Mouse (Mus musculus): ENCODE measurements around the gene Mroh2a. TPM values are rescaled to one million over a fixed set of nuclear protein-coding genes. Genes with fewer than 3 reads are reported as not detected.

Mroh2a gene
- polyA plus RNA-seq, 1 experiment from 2014 or later = 0.68 TPM

DNA sequence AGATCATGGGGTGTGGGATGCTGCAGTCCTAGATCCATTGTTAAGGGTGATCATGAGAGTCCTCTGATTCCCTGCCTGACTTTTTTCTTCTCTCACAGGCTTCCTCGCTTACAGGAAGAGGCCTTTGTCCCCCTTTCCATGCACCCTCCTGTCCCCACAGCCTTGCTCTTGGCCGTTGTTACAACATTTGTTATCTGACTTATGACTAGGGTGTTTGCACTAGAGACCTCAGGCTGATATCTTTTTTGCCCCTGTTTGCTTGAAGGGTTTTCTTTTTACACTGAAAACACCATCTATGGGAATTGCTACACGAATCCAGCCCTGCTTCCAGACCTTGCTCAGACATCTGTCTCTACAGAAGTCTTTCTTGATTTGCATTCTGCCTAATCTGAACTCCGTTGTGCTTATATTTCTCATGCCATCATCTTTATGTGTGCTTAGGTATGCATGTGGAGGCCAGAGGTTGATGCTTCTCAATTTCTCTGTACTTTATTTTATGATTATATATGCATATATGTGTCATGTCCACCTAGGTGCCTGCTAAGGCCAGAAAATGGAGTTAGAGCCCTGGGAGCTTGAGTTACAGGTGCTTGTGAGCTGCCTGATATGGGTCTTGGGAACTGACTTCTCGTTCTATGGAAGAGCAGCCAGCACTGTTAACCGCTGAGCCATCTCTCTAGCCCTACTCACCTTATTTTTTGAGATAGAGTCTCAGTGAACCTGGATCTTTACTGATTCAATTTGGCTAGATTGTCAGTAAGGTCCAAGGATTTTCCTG lies 78.4 kb downstream of the Mroh2a start:
- Histone ChIP-seq H3K9ac (no peak overlapping the region), H3K27me3 (no peaks in the 10 kb centered on the region), H3K27ac (replicated peaks) (no peak overlapping the region), H3K4me1 (replicated peaks) (no peaks in the 10 kb centered on the region), H3K4me2 (no peak overlapping the region), H3K9me3 (peaks cover 92% of the 10 kb centered on the region), H3K4me3 (no peak overlapping the region), H3K36me3 (no peaks in the 10 kb centered on the region)
- WGBS = 48% methylated on average over 6 of the region's 6 CpGs
- no peak for ATAC-seq (ENCODE audit: low read depth)

DNA sequence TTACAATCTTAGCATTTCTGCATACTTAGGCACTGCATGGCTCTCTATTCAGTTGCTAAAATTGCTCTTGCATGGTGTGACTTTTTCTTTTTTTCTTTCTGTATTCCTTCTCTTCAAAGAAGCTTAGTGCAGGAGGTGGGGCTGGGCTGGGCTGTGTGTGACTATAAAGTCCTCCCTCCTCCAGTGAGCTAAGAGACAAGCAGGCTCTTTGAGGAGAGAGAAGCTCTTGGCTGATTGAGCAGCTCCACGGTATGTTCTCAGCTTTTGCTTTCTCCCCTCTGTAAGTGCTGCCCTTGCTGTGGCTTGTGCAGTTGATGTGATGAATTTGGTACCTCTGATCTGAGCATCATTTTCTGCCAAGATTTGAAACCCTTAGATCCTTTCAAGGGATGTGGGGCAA lies 79.8 kb downstream of the Mroh2a start:
- no peaks in the 10 kb centered on the region for H3K4me1 ChIP-seq (replicated peaks)
- H3K4me2 ChIP-seq = no peak overlapping the region
- H3K4me3 ChIP-seq = no peak overlapping the region
- no peaks in the 10 kb centered on the region for H3K27me3 ChIP-seq
- H3K9ac ChIP-seq = no peak overlapping the region
- no peak overlapping the region for H3K27ac ChIP-seq (replicated peaks)
- peaks cover 82% of the 10 kb centered on the region for H3K9me3 ChIP-seq
- no peak for ATAC-seq (ENCODE audit: low read depth)
- 56% methylated on average over 1 of the region's 1 CpGs for WGBS
- no peaks in the 10 kb centered on the region for H3K36me3 ChIP-seq

DNA sequence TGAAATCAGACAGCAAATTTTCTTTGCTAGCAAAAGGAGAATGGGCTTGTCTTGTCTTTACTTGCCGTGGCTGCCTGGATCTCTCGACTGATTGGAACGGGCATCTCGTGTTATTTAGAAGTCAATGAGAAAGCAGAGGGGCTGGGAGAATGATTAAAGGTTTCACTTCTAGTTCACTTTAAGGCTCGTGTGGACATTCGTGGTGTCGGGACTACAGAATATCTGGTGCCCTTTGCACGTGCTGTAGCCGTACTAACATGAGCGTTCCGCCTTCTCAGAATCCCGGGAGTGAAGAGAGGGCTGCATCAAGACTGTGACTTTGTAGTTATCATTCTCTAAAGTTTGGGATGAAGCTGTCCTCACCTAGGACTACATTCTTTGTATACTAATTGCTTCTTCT lies 80.4 kb downstream of the Mroh2a start:
- Histone ChIP-seq H3K9me3 (peaks cover 76% of the 10 kb centered on the region), H3K4me3 (no peak overlapping the region), H3K4me2 (no peak overlapping the region), H3K36me3 (no peaks in the 10 kb centered on the region), H3K9ac (no peak overlapping the region), H3K27ac (replicated peaks) (no peak overlapping the region), H3K27me3 (no peaks in the 10 kb centered on the region), H3K4me1 (replicated peaks) (no peaks in the 10 kb centered on the region)
- no peak for ATAC-seq (ENCODE audit: low read depth)
- WGBS = 65% methylated on average over 12 of the region's 12 CpGs

DNA sequence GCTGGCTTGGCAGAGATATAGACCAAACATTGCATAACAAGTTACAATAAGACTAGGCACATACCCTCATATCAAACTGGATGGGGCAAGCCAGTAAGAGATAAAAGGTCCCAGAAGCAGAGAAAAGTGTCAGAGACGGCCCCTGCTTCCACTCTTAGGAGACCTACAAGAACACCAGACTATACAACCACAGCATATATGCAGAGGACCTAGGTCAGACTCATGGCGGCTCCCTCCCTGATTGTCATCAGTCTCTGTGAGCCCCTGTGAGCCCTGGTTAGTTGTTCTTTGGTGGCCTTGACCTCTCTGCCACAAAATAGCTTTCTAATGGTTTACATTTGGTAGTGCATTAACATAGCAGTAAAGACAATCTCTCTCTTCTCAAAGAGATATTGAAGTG lies 82.2 kb downstream of the Mroh2a start:
- Histone ChIP-seq H3K4me3 (no peak overlapping the region), H3K27me3 (no peaks in the 10 kb centered on the region), H3K36me3 (no peaks in the 10 kb centered on the region), H3K9me3 (peaks cover 61% of the 10 kb centered on the region), H3K9ac (no peak overlapping the region), H3K4me2 (no peak overlapping the region), H3K4me1 (replicated peaks) (no peaks in the 10 kb centered on the region), H3K27ac (replicated peaks) (no peak overlapping the region)
- no peak for ATAC-seq (ENCODE audit: low read depth)
- 52% methylated on average over 2 of the region's 2 CpGs for WGBS

DNA sequence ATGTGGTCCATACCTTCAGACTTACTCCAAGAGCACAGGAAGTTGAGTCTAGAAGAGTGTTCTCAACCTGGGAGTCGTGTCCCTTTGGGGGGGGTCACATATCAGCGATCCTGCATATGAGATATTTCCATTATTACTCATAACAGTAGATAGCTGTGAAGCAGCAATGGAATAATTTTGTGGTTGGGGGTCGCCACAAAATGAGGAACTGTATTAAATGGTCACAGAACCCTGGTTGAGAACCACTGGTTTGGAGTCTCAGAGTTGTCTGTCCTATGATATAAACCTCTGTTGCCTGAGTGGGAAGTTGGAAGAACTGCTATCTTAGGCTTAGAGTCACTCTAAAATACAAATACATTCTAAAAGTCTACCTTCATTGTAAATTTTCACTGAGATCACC lies 83.1 kb downstream of the Mroh2a start:
- no peak for ATAC-seq (ENCODE audit: low read depth)
- peaks cover 54% of the 10 kb centered on the region for H3K9me3 ChIP-seq

DNA sequence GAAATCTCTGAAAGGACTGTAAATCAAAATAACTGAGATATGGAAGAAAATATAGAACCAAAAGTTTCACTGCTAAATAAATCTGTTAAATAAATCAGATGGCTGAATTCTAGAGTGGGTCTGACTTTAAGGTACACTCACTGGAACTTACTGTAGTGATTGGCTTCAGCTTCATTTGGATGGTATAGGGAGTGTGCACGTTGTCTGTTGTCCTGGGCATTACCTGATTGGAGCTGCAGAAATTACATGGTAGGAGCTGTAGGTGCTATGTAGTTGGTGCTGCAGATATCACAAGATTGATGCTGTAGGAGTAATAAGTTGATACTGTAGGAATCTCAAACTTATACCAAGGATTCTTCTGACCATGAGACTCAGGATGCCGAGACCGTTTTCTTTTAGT lies 83.6 kb downstream of the Mroh2a start:
- H3K36me3 ChIP-seq = no peaks in the 10 kb centered on the region
- WGBS = 66% methylated on average over 3 of the region's 3 CpGs
- no peak overlapping the region for H3K27ac ChIP-seq (replicated peaks)
- H3K27me3 ChIP-seq = no peaks in the 10 kb centered on the region
- H3K9ac ChIP-seq = no peak overlapping the region
- no peak for ATAC-seq (ENCODE audit: low read depth)
- H3K4me3 ChIP-seq = no peak overlapping the region
- no peak overlapping the region for H3K4me2 ChIP-seq
- H3K4me1 ChIP-seq (replicated peaks) = no peaks in the 10 kb centered on the region
- H3K9me3 ChIP-seq = peaks cover 49% of the 10 kb centered on the region

More for the DNA sequence above, 83.1 kb downstream of the Mroh2a start:
- no peak overlapping the region for H3K27ac ChIP-seq (replicated peaks)
- H3K9ac ChIP-seq = no peak overlapping the region
- WGBS = 57% methylated on average over 3 of the region's 3 CpGs
- H3K36me3 ChIP-seq = no peaks in the 10 kb centered on the region
- H3K4me3 ChIP-seq = no peak overlapping the region
- H3K27me3 ChIP-seq = no peaks in the 10 kb centered on the region
- no peak overlapping the region for H3K4me2 ChIP-seq
- no peaks in the 10 kb centered on the region for H3K4me1 ChIP-seq (replicated peaks)

Other genes with a start within 250 kb of the Mroh2a start
- 20.8 and 24.2 TPM in 2 replicates for gene Usp40, start 218.4 kb upstream of the Mroh2a start, polyA plus RNA-seq (2015; fragmentation: Nextera tagmentation; extraction: Ambion mirVana)
- gene Ugt1a10, start 171.6 kb upstream of the Mroh2a start, polyA plus RNA-seq (2015; fragmentation: Nextera tagmentation; extraction: Ambion mirVana) = not detected in 2 replicates
- gene Ugt1a9, start 156.2 kb upstream of the Mroh2a start, polyA plus RNA-seq (2015; fragmentation: Nextera tagmentation; extraction: Ambion mirVana) = not detected in 2 replicates
- gene Ugt1a8, start 139.2 kb upstream of the Mroh2a start, polyA plus RNA-seq (2015; fragmentation: Nextera tagmentation; extraction: Ambion mirVana) = not detected in 2 replicates
- 1.0 and 1.6 TPM in 2 replicates for gene Ugt1a7c, start 131.9 kb upstream of the Mroh2a start, polyA plus RNA-seq (2015; fragmentation: Nextera tagmentation; extraction: Ambion mirVana)
- not detected in 2 replicates for gene Ugt1a6b, start 123.7 kb upstream of the Mroh2a start, polyA plus RNA-seq (2015; fragmentation: Nextera tagmentation; extraction: Ambion mirVana)
- gene Ugt1a6a, start 92.2 kb upstream of the Mroh2a start, polyA plus RNA-seq (2015; fragmentation: Nextera tagmentation; extraction: Ambion mirVana) = 2.4 and 2.6 TPM in 2 replicates
- gene Ugt1a5, start 61.0 kb upstream of the Mroh2a start, polyA plus RNA-seq (2015; fragmentation: Nextera tagmentation; extraction: Ambion mirVana) = not detected in 2 replicates
- gene Ugt1a2, start 26.4 kb upstream of the Mroh2a start, polyA plus RNA-seq (2015; fragmentation: Nextera tagmentation; extraction: Ambion mirVana) = not detected in 2 replicates
- gene Dnajb3, start 21.2 kb upstream of the Mroh2a start, polyA plus RNA-seq (2015; fragmentation: Nextera tagmentation; extraction: Ambion mirVana) = 16.9 and 18.7 TPM in 2 replicates
- not detected in 2 replicates for gene Ugt1a1, start 15.0 kb upstream of the Mroh2a start, polyA plus RNA-seq (2015; fragmentation: Nextera tagmentation; extraction: Ambion mirVana)
- 69.9 and 74.0 TPM in 2 replicates for gene Hjurp, start 50.6 kb downstream of the Mroh2a start, polyA plus RNA-seq (2015; fragmentation: Nextera tagmentation; extraction: Ambion mirVana)
- 0.07 TPM in 1 of 2 replicates, not detected in the other for gene Trpm8, start 50.7 kb downstream of the Mroh2a start, polyA plus RNA-seq (2015; fragmentation: Nextera tagmentation; extraction: Ambion mirVana)
- 0.54 TPM in 1 of 2 replicates, not detected in the other for gene Spp2, start 180.0 kb downstream of the Mroh2a start, polyA plus RNA-seq (2015; fragmentation: Nextera tagmentation; extraction: Ambion mirVana)

Data from neural tube, embryonic 13.5 days (tissue).